Mouse (Mus musculus) hindbrain, embryonic 15.5 days (tissue): Measurements from ENCODE around the gene Eefsec. TPM values are rescaled to one million over a fixed set of nuclear protein-coding genes. Genes with fewer than 3 reads are reported as not detected.

Experiments
- ATAC-seq: fragments of 200-750 bp; cut with Nextera tagmentation; 2 replicates; pipeline ENCODE4 v1.8.0; 2017; ENCODE audit warnings: low read depth, moderate number of reproducible peaks, moderate TSS enrichment; ENCODE audit not compliant: low FRiP score
- H3K27ac ChIP-seq: fragments of 300-500 bp; sonication (generic); replicated peaks from 2 replicates; pipeline ENCODE4 v1.5.1; 2015; ENCODE audit warnings: mild to moderate bottlenecking, inconsistent platforms
- H3K27me3 ChIP-seq: fragments of 300-500 bp; sonication (generic); 2 replicates; pipeline ENCODE4 v1.6.1; 2015; ENCODE audit warnings: control low read depth, inconsistent platforms
- H3K36me3 ChIP-seq: fragments of 300-500 bp; sonication (generic); 2 replicates; pipeline ENCODE4 v1.6.1; 2015; ENCODE audit warnings: control low read depth, inconsistent platforms
- H3K4me1 ChIP-seq: fragments of 300-500 bp; sonication (generic); replicated peaks from 2 replicates; pipeline ENCODE4 v1.6.1; 2015; ENCODE audit warnings: control low read depth, inconsistent platforms
- H3K4me2 ChIP-seq: fragments of 300-500 bp; sonication (generic); 2 replicates; pipeline ENCODE4 v1.6.1; 2015; ENCODE audit warnings: moderate library complexity, mild to moderate bottlenecking, inconsistent platforms
- H3K4me3 ChIP-seq: fragments of 300-500 bp; sonication (generic); 2 replicates; pipeline ENCODE4 v1.5.1; 2015; ENCODE audit warnings: mild to moderate bottlenecking, inconsistent platforms
- H3K9ac ChIP-seq: fragments of 300-500 bp; sonication (generic); 2 replicates; pipeline ENCODE4 v1.6.1; 2015; ENCODE audit warnings: inconsistent platforms
- H3K9me3 ChIP-seq: fragments of 300-500 bp; sonication (generic); 2 replicates; pipeline ENCODE4 v1.6.1; 2016; ENCODE audit warnings: control low read depth, inconsistent platforms
- WGBS: fragments of 180-500 bp; shearing (Covaris S2); methylation state at CpG from one replicate; pipeline ENCODE4 v1.1.7; 2015; 5-methylcytosine and 5-hydroxymethylcytosine counted together
- polyA plus RNA-seq: library from polyadenylated mRNA; unstranded; fragments of >200 nt; fragmentation: Nextera tagmentation; extraction: Ambion mirVana; gene quantifications from 2 replicates; pipeline ENCODE4 v1.2.1, GENCODE M21; 2015

The Eefsec gene
- polyA plus RNA-seq, 1 experiment from 2014 or later, result 26.6 TPM

DNA sequence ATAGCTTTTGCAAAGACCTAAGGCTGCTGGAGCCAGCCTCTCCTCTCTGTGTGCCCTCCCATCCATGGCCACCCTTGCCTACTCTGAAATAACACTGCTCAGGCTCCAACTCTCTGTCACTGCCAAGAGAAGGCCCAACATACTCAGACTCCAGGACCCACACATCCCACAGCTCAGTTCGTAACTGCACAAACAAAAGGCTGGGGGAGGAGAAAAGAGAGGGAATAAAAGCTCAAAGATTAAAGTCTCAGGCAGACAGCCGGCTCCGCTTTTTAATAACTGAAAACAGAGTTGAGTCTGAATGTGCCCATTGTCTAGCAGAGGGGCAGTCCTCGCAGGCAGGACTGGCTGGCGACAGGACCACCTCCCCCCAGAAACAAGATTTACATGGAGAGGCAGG, 36.8 kb downstream of the Eefsec start:
- Histone ChIP-seq H3K36me3 (no peaks in the 10 kb centered on the region), H3K27me3 (no peaks in the 10 kb centered on the region), H3K9ac (no peak overlapping the region), H3K4me2 (no peak overlapping the region), H3K4me1 (0 out of 2 replicates have a peak, but pooled peaks cover 5% of the 10 kb centered on the region), H3K27ac (no peak overlapping the region), H3K9me3 (no peaks in the 10 kb centered on the region), H3K4me3 (no peak overlapping the region)
- WGBS, result 8% methylated on average over 5 of the region's 5 CpGs
- no peak for ATAC-seq

DNA sequence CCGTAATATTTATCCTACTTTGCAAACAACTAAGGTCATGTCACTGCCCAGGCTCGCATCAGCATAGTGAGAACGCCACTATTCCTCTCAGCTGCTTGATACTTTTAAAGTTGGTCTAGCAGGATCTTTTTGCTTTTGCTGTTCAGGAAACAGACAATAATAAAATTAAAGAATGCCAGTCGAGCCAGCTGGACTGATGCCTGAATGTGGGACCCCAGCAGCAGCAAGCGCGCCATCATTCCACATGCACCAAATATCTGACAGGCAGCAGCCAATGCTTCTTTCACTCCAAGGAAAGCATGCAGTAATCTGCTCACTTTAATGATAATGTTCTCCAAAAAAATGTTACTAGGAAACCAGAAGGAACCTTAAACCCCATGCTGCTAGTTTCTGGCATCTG, 45.9 kb downstream of the Eefsec start:
- H3K9me3 ChIP-seq, result no peaks in the 10 kb centered on the region
- no peak overlapping the region for H3K9ac ChIP-seq
- no peaks in the 10 kb centered on the region for H3K27me3 ChIP-seq
- no peak overlapping the region for H3K4me3 ChIP-seq
- H3K27ac ChIP-seq, result no peak overlapping the region
- no peak for ATAC-seq
- 75% methylated on average over 6 of the region's 6 CpGs for WGBS
- no peaks in the 10 kb centered on the region for H3K36me3 ChIP-seq
- H3K4me2 ChIP-seq, result no peak overlapping the region
- 0 out of 2 replicates have a peak, but pooled peaks cover 4% of the 10 kb centered on the region for H3K4me1 ChIP-seq

DNA sequence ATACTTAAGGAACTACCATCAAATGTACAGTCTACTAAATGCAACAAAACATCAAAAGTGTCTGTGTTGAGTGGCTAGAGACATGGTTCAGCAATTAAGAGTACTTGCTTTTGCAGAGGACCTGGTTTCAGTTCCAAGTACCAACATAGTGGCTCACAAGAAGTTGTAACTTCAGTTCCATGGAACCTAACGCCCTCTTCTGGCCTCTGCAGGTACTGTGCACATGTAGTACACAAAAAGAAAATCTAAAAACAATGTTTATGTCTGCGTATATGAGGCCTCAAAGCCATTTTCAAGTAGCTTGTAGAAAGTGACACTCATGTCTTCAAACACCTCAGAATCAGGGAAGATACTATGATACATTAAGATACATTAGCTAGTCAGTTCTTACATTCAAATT, 48.4 kb downstream of the Eefsec start:
- Histone ChIP-seq H3K4me1 (0 out of 2 replicates have a peak, but pooled peaks cover 4% of the 10 kb centered on the region), H3K4me2 (no peak overlapping the region), H3K27ac (no peak overlapping the region), H3K9me3 (no peaks in the 10 kb centered on the region), H3K27me3 (no peaks in the 10 kb centered on the region), H3K9ac (no peak overlapping the region), H3K36me3 (no peaks in the 10 kb centered on the region), H3K4me3 (no peak overlapping the region)
- WGBS, result 75% methylated on average over 2 of the region's 2 CpGs
- no peak for ATAC-seq

DNA sequence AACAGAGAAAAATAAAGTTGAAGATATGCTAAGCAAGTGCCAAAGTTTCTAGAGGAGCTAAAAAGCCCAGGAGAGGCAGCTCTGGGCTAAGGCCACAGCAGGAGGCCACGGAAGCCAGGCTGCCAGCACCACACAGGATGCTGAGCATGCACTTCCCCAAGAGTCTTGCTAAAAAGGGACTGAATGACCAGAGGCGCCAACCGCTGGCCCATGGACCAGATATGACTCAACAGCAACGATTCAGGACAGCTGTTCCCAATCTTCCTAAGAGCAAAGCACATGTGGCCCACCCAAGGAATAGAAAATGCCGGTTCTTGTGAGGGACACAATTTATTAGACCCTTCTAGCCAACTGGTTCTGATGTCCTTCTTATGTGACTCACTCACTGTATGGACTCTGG, 57.4 kb downstream of the Eefsec start:
- Histone ChIP-seq H3K4me1 (peaks cover 18% of the 10 kb centered on the region), H3K36me3 (no peaks in the 10 kb centered on the region), H3K27ac (no peak overlapping the region), H3K9me3 (no peaks in the 10 kb centered on the region), H3K9ac (no peak overlapping the region), H3K4me3 (no peak overlapping the region), H3K4me2 (no peak overlapping the region), H3K27me3 (no peaks in the 10 kb centered on the region)
- WGBS, result 67% methylated on average over 5 of the region's 5 CpGs
- ATAC-seq, result no peak

DNA sequence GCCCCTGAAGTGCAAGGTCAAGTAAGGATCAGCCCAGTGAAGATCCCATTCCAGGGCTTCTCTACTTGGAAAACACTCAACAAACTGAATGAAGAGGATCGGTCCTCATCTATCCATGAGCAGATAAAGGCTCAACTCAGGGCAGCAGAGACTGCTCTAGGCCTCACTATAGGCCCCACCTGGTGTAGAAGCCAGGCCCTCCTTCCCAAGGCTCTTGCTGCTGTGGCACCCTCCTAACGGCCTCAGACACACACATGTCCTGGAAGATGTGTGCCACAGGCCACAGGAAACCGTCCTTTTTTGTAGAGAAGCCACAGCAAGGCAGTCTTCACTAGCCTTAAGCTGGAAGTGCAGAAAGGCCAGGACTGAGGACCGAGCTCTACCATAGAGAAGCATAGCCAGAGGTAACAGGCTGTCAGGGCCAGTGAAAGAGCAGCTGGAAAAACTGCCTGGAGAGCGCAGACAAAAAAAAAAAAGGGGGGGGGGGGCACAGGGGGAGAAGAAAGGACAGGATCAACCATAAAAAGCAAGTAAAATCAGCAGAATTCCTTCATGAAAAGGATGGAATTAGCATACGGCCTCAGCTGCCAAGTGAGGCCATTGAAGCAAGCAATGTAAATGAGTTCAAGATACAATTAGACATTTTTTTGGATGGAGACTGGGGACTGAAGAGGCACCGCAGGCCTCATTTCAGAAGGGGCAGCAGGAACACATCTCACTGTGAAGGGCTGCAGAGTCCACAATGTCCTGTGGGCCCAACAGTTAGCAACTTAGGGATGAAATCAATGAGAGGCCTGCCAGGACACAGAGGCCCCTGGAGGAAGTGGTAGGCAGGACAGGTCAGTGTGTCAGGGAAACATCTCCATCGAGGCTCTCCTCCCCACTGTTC, 58.3 kb downstream of the Eefsec start:
- Histone ChIP-seq H3K9ac (no peak overlapping the region), H3K9me3 (no peaks in the 10 kb centered on the region), H3K36me3 (no peaks in the 10 kb centered on the region), H3K27ac (0 out of 2 replicates have a peak overlapping the region, but pooled peaks have one; percentile 41), H3K27me3 (no peaks in the 10 kb centered on the region), H3K4me3 (no peak overlapping the region), H3K4me2 (no peak overlapping the region), H3K4me1 (peaks cover 18% of the 10 kb centered on the region)
- WGBS, result 28% methylated on average over 8 of the region's 8 CpGs
- ATAC-seq, result peak; percentile 79; the same call in 1 of the 2 replicates

DNA sequence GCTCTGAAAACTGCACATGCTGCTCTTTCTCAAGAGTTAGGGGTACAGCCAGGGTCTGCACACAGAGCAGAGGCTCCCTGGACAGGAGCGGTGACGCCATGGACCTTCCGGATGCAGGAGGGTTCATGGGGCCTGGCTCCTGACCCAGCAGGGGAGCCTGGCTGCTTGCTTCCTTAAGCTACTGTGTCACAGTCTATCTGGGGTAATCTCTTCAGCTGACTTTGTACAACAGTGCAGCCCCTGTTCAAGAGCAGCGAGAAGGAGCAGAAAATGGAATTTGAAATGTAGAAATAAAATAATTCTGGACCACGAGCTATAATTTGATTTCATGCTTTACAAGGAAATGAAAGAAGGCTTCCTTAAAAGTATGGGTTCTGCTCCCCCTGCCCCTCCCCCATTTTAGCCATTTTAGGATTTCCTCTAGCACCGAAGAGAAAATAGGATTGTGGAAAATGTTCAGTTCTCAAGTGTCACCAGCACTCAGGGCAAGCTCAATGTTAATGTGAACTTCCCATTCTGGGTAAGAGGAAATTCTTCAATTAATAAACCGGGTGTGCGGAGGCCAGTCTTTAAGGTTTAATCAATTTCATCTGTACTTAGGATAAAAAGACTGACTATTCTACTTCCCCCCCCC, 61.8 kb downstream of the Eefsec start:
- Histone ChIP-seq H3K27me3 (no peaks in the 10 kb centered on the region), H3K4me1 (peaks cover 18% of the 10 kb centered on the region), H3K4me3 (no peak overlapping the region), H3K9me3 (no peaks in the 10 kb centered on the region), H3K36me3 (no peaks in the 10 kb centered on the region), H3K4me2 (no peak overlapping the region), H3K27ac (no peak overlapping the region), H3K9ac (no peak overlapping the region)
- WGBS, result 74% methylated on average over 8 of the region's 8 CpGs
- no peak for ATAC-seq

DNA sequence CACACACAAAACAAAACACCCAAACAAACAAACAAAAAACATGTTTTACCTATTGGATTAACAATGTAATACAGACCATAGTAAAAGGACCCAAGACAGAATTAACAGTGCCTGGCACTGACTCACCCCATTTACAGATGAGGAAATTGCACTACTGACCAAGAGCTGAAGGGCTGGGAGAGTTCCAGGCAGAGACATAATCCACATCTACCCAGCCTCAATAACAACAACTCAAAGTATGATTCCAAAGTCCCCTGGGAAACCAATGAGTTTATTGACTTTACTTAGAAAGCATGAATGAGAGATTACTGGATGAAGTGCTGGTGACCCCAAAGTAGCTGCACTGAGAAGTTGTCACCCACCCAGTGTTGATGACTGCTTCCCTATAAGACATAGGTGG, 62.6 kb downstream of the Eefsec start:
- no peak overlapping the region for H3K4me3 ChIP-seq
- no peaks in the 10 kb centered on the region for H3K9me3 ChIP-seq
- no peak overlapping the region for H3K27ac ChIP-seq
- no peak overlapping the region for H3K9ac ChIP-seq
- no peak overlapping the region for H3K4me2 ChIP-seq
- H3K36me3 ChIP-seq, result no peaks in the 10 kb centered on the region
- ATAC-seq, result no peak
- peaks cover 15% of the 10 kb centered on the region for H3K4me1 ChIP-seq
- no peaks in the 10 kb centered on the region for H3K27me3 ChIP-seq

DNA sequence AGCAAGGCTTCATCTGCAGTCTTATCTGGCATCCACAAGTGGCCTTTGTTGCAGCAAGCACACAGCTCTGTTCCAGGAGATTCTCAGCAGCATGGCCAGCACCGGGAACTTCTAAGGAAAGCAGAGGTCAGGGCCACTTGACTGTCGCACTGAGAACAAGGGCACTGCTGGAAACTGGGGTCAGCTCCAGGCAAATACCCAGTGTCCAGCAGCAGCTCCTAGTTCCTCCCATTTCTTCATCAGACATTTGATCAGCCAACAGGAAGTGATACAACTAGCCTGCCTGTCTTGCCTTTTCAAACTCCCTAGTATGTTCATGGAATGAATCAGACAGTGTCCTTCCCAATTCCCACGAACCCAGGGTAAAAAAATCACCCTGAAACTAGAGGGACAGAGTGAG, 66.6 kb downstream of the Eefsec start:
- Histone ChIP-seq H3K4me3 (no peak overlapping the region), H3K27ac (no peak overlapping the region), H3K36me3 (no peaks in the 10 kb centered on the region), H3K4me2 (no peak overlapping the region), H3K9me3 (no peaks in the 10 kb centered on the region), H3K4me1 (0 out of 2 replicates have a peak, but pooled peaks cover 5% of the 10 kb centered on the region), H3K27me3 (no peaks in the 10 kb centered on the region), H3K9ac (no peak overlapping the region)
- no peak for ATAC-seq
- 28% methylated on average over 3 of the region's 3 CpGs for WGBS

DNA sequence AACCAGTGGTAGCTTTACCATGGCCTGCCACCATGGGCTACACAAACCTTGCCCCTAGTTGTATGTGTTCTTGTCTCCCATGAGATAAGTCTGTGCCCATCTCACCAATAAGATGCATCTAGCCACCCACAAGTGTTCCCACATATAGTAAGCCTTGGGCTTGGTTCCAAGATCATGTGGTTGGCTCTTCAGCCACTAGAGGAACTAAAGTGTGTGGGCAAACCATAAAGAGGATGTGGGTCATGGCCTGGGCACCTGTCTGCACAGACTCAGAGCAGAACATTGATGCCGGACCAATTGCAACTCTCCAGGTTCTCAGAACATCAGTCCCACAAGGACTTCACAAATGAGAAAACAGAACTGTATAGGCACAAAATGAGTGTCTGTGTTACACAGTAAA, 67.5 kb downstream of the Eefsec start:
- Histone ChIP-seq H3K9me3 (no peaks in the 10 kb centered on the region), H3K4me3 (no peak overlapping the region), H3K4me2 (no peak overlapping the region), H3K36me3 (no peaks in the 10 kb centered on the region), H3K27ac (no peak overlapping the region), H3K9ac (no peak overlapping the region), H3K4me1 (peaks cover 4% of the 10 kb centered on the region; the same call in 1 of the 2 replicates), H3K27me3 (no peaks in the 10 kb centered on the region)
- no peak for ATAC-seq
- 97% methylated on average over 1 of the region's 1 CpGs for WGBS

DNA sequence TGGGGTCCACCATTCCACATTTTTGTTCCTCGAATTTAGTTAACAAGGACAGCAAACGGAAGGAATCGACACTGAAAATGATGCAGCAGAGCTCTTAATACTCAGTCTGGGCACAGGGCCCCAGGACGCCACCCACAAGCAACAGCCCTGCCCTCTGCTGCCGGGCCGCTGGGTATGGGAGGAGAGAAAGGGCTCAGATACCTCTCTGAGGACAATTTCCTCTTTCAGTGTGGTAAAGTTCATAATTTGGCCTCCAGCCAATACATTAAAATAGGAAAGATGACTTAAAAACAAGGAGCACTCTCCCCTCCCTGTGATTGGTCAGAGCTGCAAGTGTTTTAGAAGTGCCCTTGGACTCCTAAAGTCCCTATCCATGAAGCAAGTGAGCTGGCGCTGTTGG, 72.1 kb downstream of the Eefsec start:
- 68% methylated on average over 7 of the region's 7 CpGs for WGBS
- no peak overlapping the region for H3K4me2 ChIP-seq
- no peak for ATAC-seq

DNA sequence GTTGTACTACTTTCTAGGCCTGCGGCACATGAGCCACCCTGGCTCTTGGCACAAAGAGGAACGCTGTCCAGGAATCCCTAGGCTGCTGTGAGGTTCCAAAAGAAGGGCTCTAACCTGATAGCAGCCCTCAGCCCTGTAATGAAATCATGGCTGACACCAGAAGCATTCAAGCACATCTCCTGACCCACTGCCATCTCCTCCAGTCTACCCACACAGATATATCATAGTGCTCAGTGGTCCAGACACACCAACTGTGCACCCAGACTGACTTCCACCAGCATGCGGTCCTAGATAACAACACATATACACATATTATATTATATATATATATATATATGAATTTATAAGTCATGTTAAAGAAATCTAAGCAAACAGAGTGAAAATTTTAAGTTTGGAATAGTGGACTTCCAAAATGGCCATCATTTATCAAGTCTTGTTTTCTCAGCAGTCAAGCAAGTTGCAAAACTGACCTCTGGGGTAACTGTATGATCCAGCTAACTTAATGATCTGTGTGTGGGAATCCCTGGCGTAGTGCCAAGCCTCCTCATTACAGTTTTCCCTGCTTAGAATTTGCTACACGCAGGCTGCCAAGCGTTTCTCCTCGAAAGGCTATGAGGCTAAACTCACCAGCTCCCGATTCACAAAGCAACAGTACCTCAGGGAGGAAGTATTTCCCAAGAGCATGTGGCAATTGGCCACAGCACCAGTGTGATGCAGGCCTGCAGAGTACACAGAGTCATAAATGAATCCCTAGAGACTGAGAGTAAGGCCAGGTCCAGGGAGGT, 76.3 kb downstream of the Eefsec start:
- ATAC-seq, result 0 out of 2 replicates have a peak, but pooled peaks have one; percentile 42
- no peak overlapping the region for H3K4me2 ChIP-seq
- no peaks in the 10 kb centered on the region for H3K27me3 ChIP-seq
- H3K36me3 ChIP-seq, result no peaks in the 10 kb centered on the region
- H3K27ac ChIP-seq, result no peak overlapping the region
- H3K4me1 ChIP-seq, result peaks cover 13% of the 10 kb centered on the region
- no peak overlapping the region for H3K4me3 ChIP-seq
- no peak overlapping the region for H3K9ac ChIP-seq
- 47% methylated on average over 8 of the region's 8 CpGs for WGBS
- no peaks in the 10 kb centered on the region for H3K9me3 ChIP-seq

More for the DNA sequence above, 72.1 kb downstream of the Eefsec start:
- Histone ChIP-seq H3K4me1 (peaks cover 13% of the 10 kb centered on the region), H3K9ac (no peak overlapping the region), H3K27me3 (no peaks in the 10 kb centered on the region), H3K4me3 (no peak overlapping the region), H3K27ac (no peak overlapping the region), H3K36me3 (no peaks in the 10 kb centered on the region), H3K9me3 (no peaks in the 10 kb centered on the region)
